Mouse (Mus musculus): Measurements from ENCODE around the gene Clic4. TPM values are rescaled to one million over a fixed set of nuclear protein-coding genes. Genes with fewer than 3 reads are reported as not detected.
A peak's percentile ranks its signal among the peaks of the same experiment; 100 is the strongest.

Clic4 gene
- total RNA-seq (2021) (100 to 1,000 TPM; 248 to 249 TPM), polyA plus RNA-seq (2012; rRNA removed) (148 and 227 TPM in 2 replicates)
- long read RNA-seq, full-length matches to known transcripts: 185 of 256 reads
- long read RNA-seq, partial matches to known transcripts: 9 of 256 reads
- long read RNA-seq, other reads (novel, unspliced or antisense): 62 of 256 reads

GRCm38 (mm10) chr4:135272640-135273306 is at the start of gene Clic4:
TSS of gene Clic4 (minus strand) at chr4:135272814.
- Histone ChIP-seq H3K27me3 (ENCODE audit: control insufficient read depth, insufficient read depth, low read length) (no peaks in the 10 kb centered on the region), H3K9ac (ENCODE audit: low read depth, low read length) (peak within 1 kb of the TSS; percentile 94), H3K36me3 (ENCODE audit: control insufficient read depth, insufficient read depth, low read length) (peaks cover 19% of the 10 kb centered on the region), H3K79me2 (replicated peaks; ENCODE audit: control insufficient read depth, insufficient read depth, low read length) (0 out of 2 replicates have a peak, but pooled peaks cover 3% of the 10 kb centered on the region), H3K27ac (peak within 1 kb of the TSS; percentile 96), H3K4me1 (ENCODE audit: control insufficient read depth, insufficient read depth, low read length) (peaks cover 18% of the 10 kb centered on the region), H3K4me3 (peak within 1 kb of the TSS; percentile 94)
- intact Hi-C loops (cut with DNase I): loop anchor here (2.0 kb wide), 1 partner anchor 40 kb away; no protein-coding TSS in a partner anchor
- under 1% methylated on average over 64 of the region's 64 CpGs for WGBS
- TF ChIP-seq POLR2A (IDR thresholded peaks at IDR 0.05; ENCODE audit: insufficient read depth, low read depth, low read length) (peak; percentile 96), CTCF (IDR thresholded peaks at IDR 0.05) (peak; percentile 66), EP300 (IDR thresholded peaks at IDR 0.05; ENCODE audit: insufficient read depth, low read depth, low read length) (no peak)
- DNase-seq: peak; percentile 100

- Histone ChIP-seq H3K9ac (ENCODE audit: low read depth, low read length) (no peak overlapping the region), H3K79me2 (replicated peaks; ENCODE audit: control insufficient read depth, insufficient read depth, low read length) (no peaks in the 10 kb centered on the region), H3K27ac (no peak overlapping the region), H3K36me3 (ENCODE audit: control insufficient read depth, insufficient read depth, low read length) (no peaks in the 10 kb centered on the region), H3K27me3 (ENCODE audit: control insufficient read depth, insufficient read depth, low read length) (no peaks in the 10 kb centered on the region), H3K4me1 (ENCODE audit: control insufficient read depth, insufficient read depth, low read length) (peaks cover 13% of the 10 kb centered on the region), H3K4me3 (no peak overlapping the region)
- intact Hi-C loops (cut with DNase I): loop anchor here (1.0 to 5.0 kb wide), 3 partner anchors 47 to 371 kb away; no protein-coding TSS in a partner anchor
- 2% methylated on average over 2 of the region's 2 CpGs for WGBS
- peak; percentile 77 to 78 for DNase-seq
- TF ChIP-seq CTCF (IDR thresholded peaks at IDR 0.05): peak; percentile 93
- TF ChIP-seq EP300 (IDR thresholded peaks at IDR 0.05; ENCODE audit: insufficient read depth, low read depth, low read length): peak; percentile 98
- TF ChIP-seq POLR2A (IDR thresholded peaks at IDR 0.05; ENCODE audit: insufficient read depth, low read depth, low read length): no peak
These were observed 45.4 kb upstream of the Clic4 start for GRCm38 (mm10) chr4:135317966-135318365.

GRCm38 (mm10) chr4:135317539-135317938 is 44.9 kb upstream of the Clic4 start:
- H3K27ac ChIP-seq: peak overlapping the region; percentile 30

GRCm38 (mm10) chr4:135315287-135315686 is 42.7 kb upstream of the Clic4 start:
- 92% methylated on average over 9 of the region's 9 CpGs for WGBS
- Histone ChIP-seq H3K27ac (peak overlapping the region; percentile 88; the same call in 1 of the 2 replicates), H3K9ac (ENCODE audit: low read depth, low read length) (no peak overlapping the region), H3K27me3 (ENCODE audit: control insufficient read depth, insufficient read depth, low read length) (no peaks in the 10 kb centered on the region), H3K79me2 (replicated peaks; ENCODE audit: control insufficient read depth, insufficient read depth, low read length) (no peaks in the 10 kb centered on the region), H3K4me3 (no peak overlapping the region), H3K4me1 (ENCODE audit: control insufficient read depth, insufficient read depth, low read length) (peaks cover 21% of the 10 kb centered on the region), H3K36me3 (ENCODE audit: control insufficient read depth, insufficient read depth, low read length) (no peaks in the 10 kb centered on the region)
- TF ChIP-seq EP300 (IDR thresholded peaks at IDR 0.05; ENCODE audit: insufficient read depth, low read depth, low read length): no peak
- no peak for TF ChIP-seq CTCF (IDR thresholded peaks at IDR 0.05)
- TF ChIP-seq POLR2A (IDR thresholded peaks at IDR 0.05; ENCODE audit: insufficient read depth, low read depth, low read length): no peak
- DNase-seq: no peak
- intact Hi-C loops (cut with DNase I): loop anchor here (5.0 kb wide), 1 partner anchor 368 kb away; no protein-coding TSS in a partner anchor

More at GRCm38 (mm10) chr4:135317539-135317938, 44.9 kb upstream of the Clic4 start:
- intact Hi-C loops (cut with DNase I): loop anchor here (5.0 kb wide), 1 partner anchor 370 kb away; no protein-coding TSS in a partner anchor
- TF ChIP-seq CTCF (IDR thresholded peaks at IDR 0.05) (no peak), EP300 (IDR thresholded peaks at IDR 0.05; ENCODE audit: insufficient read depth, low read depth, low read length) (peak; percentile 33; the same call in 1 of the 2 replicates), POLR2A (IDR thresholded peaks at IDR 0.05; ENCODE audit: insufficient read depth, low read depth, low read length) (no peak)
- peak in 1 of 2 experiments; percentile 40 for DNase-seq
- Histone ChIP-seq H3K4me3 (no peak overlapping the region), H3K9ac (ENCODE audit: low read depth, low read length) (no peak overlapping the region), H3K36me3 (ENCODE audit: control insufficient read depth, insufficient read depth, low read length) (no peaks in the 10 kb centered on the region), H3K27me3 (ENCODE audit: control insufficient read depth, insufficient read depth, low read length) (no peaks in the 10 kb centered on the region), H3K79me2 (replicated peaks; ENCODE audit: control insufficient read depth, insufficient read depth, low read length) (no peaks in the 10 kb centered on the region), H3K4me1 (ENCODE audit: control insufficient read depth, insufficient read depth, low read length) (peaks cover 15% of the 10 kb centered on the region)
- WGBS: 49% methylated on average over 4 of the region's 4 CpGs

GRCm38 (mm10) chr4:135314419-135314832 is 41.8 kb upstream of the Clic4 start:
- peak in 1 of 2 experiments; percentile 35 for DNase-seq
- Histone ChIP-seq H3K36me3 (ENCODE audit: control insufficient read depth, insufficient read depth, low read length) (no peaks in the 10 kb centered on the region), H3K4me1 (ENCODE audit: control insufficient read depth, insufficient read depth, low read length) (peaks cover 21% of the 10 kb centered on the region), H3K27ac (peak overlapping the region; percentile 88), H3K79me2 (replicated peaks; ENCODE audit: control insufficient read depth, insufficient read depth, low read length) (no peaks in the 10 kb centered on the region), H3K4me3 (peak overlapping the region; percentile 21), H3K9ac (ENCODE audit: low read depth, low read length) (peak overlapping the region; percentile 2), H3K27me3 (ENCODE audit: control insufficient read depth, insufficient read depth, low read length) (no peaks in the 10 kb centered on the region)
- intact Hi-C loops (cut with DNase I): no loop called here
- TF ChIP-seq POLR2A (IDR thresholded peaks at IDR 0.05; ENCODE audit: insufficient read depth, low read depth, low read length): no peak
- no peak for TF ChIP-seq EP300 (IDR thresholded peaks at IDR 0.05; ENCODE audit: insufficient read depth, low read depth, low read length)
- TF ChIP-seq CTCF (IDR thresholded peaks at IDR 0.05): no peak
- WGBS: 58% methylated on average over 11 of the region's 11 CpGs
